Mouse (Mus musculus) neural tube, embryonic 13.5 days (tissue): ENCODE data around the gene Thg1l. TPM values are rescaled to one million over a fixed set of nuclear protein-coding genes. Genes with fewer than 3 reads are reported as not detected.

Source experiments
- ATAC-seq: fragments of 200-750 bp; cut with Nextera tagmentation; 2 replicates; pipeline ENCODE4 v1.8.0; 2017; ENCODE audit warnings: low read depth, mild to moderate bottlenecking, moderate TSS enrichment, moderate library complexity
- H3K27ac ChIP-seq: fragments of 300-500 bp; sonication (generic); replicated peaks from 2 replicates; pipeline ENCODE4 v1.5.1; 2015; ENCODE audit warnings: moderate library complexity, mild to moderate bottlenecking, inconsistent platforms
- H3K27me3 ChIP-seq: fragments of 300-500 bp; sonication (generic); 2 replicates; pipeline ENCODE4 v1.6.1; 2015; ENCODE audit warnings: mild to moderate bottlenecking, inconsistent platforms
- H3K36me3 ChIP-seq: fragments of 300-500 bp; sonication (generic); 2 replicates; pipeline ENCODE4 v1.6.1; 2015; ENCODE audit warnings: mild to moderate bottlenecking, inconsistent platforms
- H3K4me1 ChIP-seq: fragments of 300-500 bp; sonication (generic); replicated peaks from 2 replicates; pipeline ENCODE4 v1.6.1; 2015; ENCODE audit warnings: inconsistent platforms
- H3K4me2 ChIP-seq: fragments of 300-500 bp; sonication (generic); 2 replicates; pipeline ENCODE4 v1.6.1; 2015; ENCODE audit warnings: inconsistent platforms, mild to moderate bottlenecking, moderate library complexity
- H3K4me3 ChIP-seq: fragments of 300-500 bp; sonication (generic); 2 replicates; pipeline ENCODE4 v1.5.1; 2015; ENCODE audit warnings: mild to moderate bottlenecking, inconsistent platforms
- H3K9ac ChIP-seq: fragments of 300-500 bp; sonication (generic); 2 replicates; pipeline ENCODE4 v1.6.1; 2015; ENCODE audit warnings: moderate library complexity, mild to moderate bottlenecking, inconsistent platforms
- H3K9me3 ChIP-seq: fragments of 300-500 bp; sonication (generic); 2 replicates; pipeline ENCODE4 v1.6.1; 2016; ENCODE audit warnings: inconsistent platforms
- WGBS: fragments of 180-500 bp; shearing (Covaris S2); methylation state at CpG from one replicate; pipeline ENCODE4 v1.1.7; 2015; 5-methylcytosine and 5-hydroxymethylcytosine counted together
- polyA plus RNA-seq: library from polyadenylated mRNA; unstranded; fragments of >200 nt; fragmentation: Nextera tagmentation; extraction: Ambion mirVana; gene quantifications from 2 replicates; pipeline ENCODE4 v1.2.1, GENCODE M21; 2015

Thg1l gene
- polyA plus RNA-seq, 1 experiment from 2014 or later = 10.7 TPM

DNA sequence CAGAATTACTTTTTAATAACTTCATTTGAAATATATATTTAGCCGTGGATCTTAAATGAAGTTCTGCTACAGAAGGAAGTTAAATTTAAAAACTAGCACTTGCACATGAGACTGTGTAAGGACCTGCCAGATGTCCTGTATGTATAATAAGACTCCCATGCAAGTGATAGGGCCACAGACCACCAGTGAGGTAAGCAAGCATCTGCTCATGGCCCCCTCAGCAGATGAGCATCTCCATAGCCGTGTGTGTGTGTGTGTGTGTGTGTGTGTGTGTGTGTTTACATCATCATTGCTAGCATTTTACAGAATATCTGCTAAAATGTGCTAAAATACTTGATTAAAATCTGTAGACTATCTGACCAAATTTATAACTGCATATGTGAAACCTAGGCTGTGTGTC, 57.9 kb downstream of the Thg1l start:
- no peak overlapping the region for H3K27ac ChIP-seq
- ATAC-seq = no peak
- H3K4me3 ChIP-seq = no peak overlapping the region
- H3K9ac ChIP-seq = no peak overlapping the region
- H3K4me1 ChIP-seq = peaks cover 20% of the 10 kb centered on the region; the same call in 1 of the 2 replicates
- H3K36me3 ChIP-seq = peaks cover 45% of the 10 kb centered on the region
- WGBS = 84% methylated on average over 2 of the region's 2 CpGs
- H3K9me3 ChIP-seq = no peaks in the 10 kb centered on the region
- H3K27me3 ChIP-seq = no peaks in the 10 kb centered on the region
- no peak overlapping the region for H3K4me2 ChIP-seq

Other genes with a start within 250 kb of the Thg1l start
- gene Clint1, start 103.4 kb downstream of the Thg1l start, polyA plus RNA-seq = 50.5 and 58.8 TPM in 2 replicates
- 15.1 and 16.9 TPM in 2 replicates for gene Lsm11, start 10.6 kb downstream of the Thg1l start, polyA plus RNA-seq
- 0.12 and 0.14 TPM in 2 replicates for gene Sox30, start 24.8 kb upstream of the Thg1l start, polyA plus RNA-seq
- gene Gm12166, start 96.8 kb upstream of the Thg1l start, polyA plus RNA-seq = 6.6 and 7.2 TPM in 2 replicates
- gene Adam19, start 100.5 kb upstream of the Thg1l start, polyA plus RNA-seq = 19.2 and 19.8 TPM in 2 replicates
- gene Nipal4, start 211.0 kb upstream of the Thg1l start, polyA plus RNA-seq = 0.11 and 0.25 TPM in 2 replicates